Mouse (Mus musculus): Measurements from ENCODE around the gene Gpr179. TPM values are rescaled to one million over a fixed set of nuclear protein-coding genes. Genes with fewer than 3 reads are reported as not detected.

Gene Gpr179
- polyA plus RNA-seq, 1 experiment = 0.03 TPM

DNA sequence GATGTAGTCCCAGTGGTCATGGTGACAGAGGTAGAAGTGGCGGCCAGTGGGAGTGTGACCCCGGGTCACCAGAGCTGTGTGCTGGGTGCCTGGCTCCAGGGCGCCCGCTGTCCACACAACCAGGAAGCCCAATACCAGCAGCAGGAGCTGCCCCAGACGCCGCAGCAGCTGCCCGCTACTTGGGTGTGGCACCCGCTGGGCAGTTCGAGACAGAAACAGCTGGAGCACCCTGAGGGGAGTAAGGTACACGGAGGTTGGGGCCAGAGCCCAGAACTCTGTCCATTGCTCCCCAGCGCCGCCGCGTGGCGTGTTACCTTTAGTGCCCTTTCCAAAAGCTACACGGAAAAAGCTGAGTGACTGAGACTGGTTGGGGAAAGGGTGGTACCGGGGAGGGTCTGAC lies 8.3 kb downstream of the Gpr179 start:
- 11% methylated on average over 17 of the region's 17 CpGs for WGBS
- TF ChIP-seq CTCF (IDR thresholded peaks at IDR 0.05; ENCODE audit: extremely low read depth, insufficient read length, insufficient replicate concordance, low read depth, low read length) (peak; percentile 66), POLR2A (IDR thresholded peaks at IDR 0.05; ENCODE audit: low read depth, low read length) (no peak)
- H3K4me3 ChIP-seq (ENCODE audit: low read depth, low read length) = peak overlapping the region; percentile 38
- no peaks in the 10 kb centered on the region; the same call in 1 of the 2 replicates for H3K27me3 ChIP-seq (ENCODE audit: control insufficient read depth, insufficient read depth, low read length)
- no peak overlapping the region for H3K27ac ChIP-seq (ENCODE audit: insufficient read depth, low read depth, low read length)
- H3K4me1 ChIP-seq (ENCODE audit: control insufficient read depth, insufficient read depth, insufficient read length, low read length) = 0 out of 2 replicates have a peak, but pooled peaks cover 2% of the 10 kb centered on the region
- H3K36me3 ChIP-seq (ENCODE audit: control insufficient read depth, insufficient read depth, low read length) = no peaks in the 10 kb centered on the region

DNA sequence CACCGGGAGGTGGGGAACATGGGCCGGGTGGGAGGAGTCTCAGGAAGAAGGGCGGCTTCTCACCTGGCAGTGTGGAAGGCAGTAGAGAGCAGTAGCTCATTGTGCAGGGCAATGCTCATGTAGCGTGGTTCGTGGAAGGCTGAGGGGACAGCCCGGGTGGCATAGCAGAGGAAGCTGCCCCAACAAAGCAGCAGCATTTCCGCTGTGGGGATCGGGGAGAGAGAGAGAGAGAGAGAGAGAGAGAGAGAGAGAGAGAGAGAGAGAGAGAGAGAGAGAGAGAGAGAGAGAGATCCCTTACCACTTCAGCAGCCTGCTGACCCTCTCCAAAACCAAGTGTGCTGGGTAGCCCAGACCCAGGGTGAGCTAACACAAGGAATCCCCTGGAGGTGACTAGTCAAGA lies 8.7 kb downstream of the Gpr179 start:
- WGBS = 49% methylated on average over 8 of the region's 8 CpGs
- no peaks in the 10 kb centered on the region for H3K36me3 ChIP-seq (ENCODE audit: control insufficient read depth, insufficient read depth, low read length)
- TF ChIP-seq POLR2A (IDR thresholded peaks at IDR 0.05; ENCODE audit: low read depth, low read length) (no peak), CTCF (IDR thresholded peaks at IDR 0.05; ENCODE audit: extremely low read depth, insufficient read length, insufficient replicate concordance, low read depth, low read length) (no peak)
- H3K27ac ChIP-seq (ENCODE audit: insufficient read depth, low read depth, low read length) = no peak overlapping the region
- H3K4me3 ChIP-seq (ENCODE audit: low read depth, low read length) = no peak overlapping the region
- no peaks in the 10 kb centered on the region; the same call in 1 of the 2 replicates for H3K27me3 ChIP-seq (ENCODE audit: control insufficient read depth, insufficient read depth, low read length)
- 0 out of 2 replicates have a peak, but pooled peaks cover 2% of the 10 kb centered on the region for H3K4me1 ChIP-seq (ENCODE audit: control insufficient read depth, insufficient read depth, insufficient read length, low read length)

DNA sequence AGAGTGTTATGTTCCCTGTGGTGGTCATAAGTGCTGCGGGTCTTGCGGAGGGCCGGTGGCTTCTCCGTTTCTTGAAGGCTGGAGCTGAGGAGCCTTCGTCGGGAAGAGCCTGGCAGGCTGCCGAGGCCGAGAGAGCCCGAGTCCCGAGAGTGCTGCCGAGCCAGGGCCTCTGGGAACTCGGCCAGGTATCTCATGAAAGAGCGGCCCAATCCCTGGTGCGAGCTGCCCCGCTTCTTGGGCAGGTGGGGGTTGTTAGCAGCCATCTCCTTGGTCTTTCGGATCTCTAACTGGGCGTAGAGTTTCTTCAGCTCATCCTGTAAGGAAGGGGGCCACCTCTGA lies 12.9 kb downstream of the Gpr179 start:
- Histone ChIP-seq H3K4me3 (ENCODE audit: low read depth, low read length) (peak overlapping the region; percentile 10), H3K27ac (ENCODE audit: insufficient read depth, low read depth, low read length) (no peak overlapping the region)
- 19% methylated on average over 17 of the region's 17 CpGs for WGBS

DNA sequence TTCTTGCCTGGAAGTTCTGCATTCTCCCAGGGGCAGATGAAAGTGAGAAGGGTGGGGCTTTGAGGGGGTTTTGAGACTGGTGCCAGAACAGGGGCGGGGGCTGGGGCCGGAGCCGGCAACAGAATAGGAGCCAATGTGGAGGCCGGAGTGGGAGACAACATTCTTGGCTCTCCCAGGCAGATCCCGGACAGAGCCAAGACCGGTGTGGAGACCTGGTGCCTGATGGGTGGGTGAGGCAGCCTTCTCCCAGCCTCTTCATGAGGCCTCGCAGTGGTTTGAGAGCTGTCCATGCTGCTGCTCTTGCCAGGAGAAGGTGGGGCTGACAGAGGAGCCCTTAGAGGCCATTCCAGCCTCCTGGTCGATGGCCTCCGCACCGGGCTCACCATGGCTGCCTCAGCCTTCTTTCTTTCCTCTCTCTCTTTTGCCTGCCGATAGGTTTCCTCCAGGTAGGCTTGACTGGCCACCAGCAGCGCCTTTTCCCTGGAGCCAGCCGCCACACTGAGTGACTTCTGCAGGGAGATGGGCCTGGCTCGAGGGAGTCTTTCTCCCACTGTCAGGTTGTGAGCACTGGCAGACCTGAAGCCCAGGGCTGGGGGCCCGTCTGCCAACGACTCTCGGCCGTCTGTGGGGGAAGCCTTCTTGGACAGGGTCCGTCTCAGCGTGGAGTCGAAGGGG lies 13.4 kb downstream of the Gpr179 start:
- no peak overlapping the region for H3K27ac ChIP-seq (ENCODE audit: insufficient read depth, low read depth, low read length)
- H3K27me3 ChIP-seq (ENCODE audit: control insufficient read depth, insufficient read depth, low read length) = no peaks in the 10 kb centered on the region
- H3K4me3 ChIP-seq (ENCODE audit: low read depth, low read length) = peak overlapping the region; percentile 10
- 48% methylated on average over 21 of the region's 21 CpGs for WGBS
- TF ChIP-seq CTCF (IDR thresholded peaks at IDR 0.05; ENCODE audit: extremely low read depth, insufficient read length, insufficient replicate concordance, low read depth, low read length) (no peak), POLR2A (IDR thresholded peaks at IDR 0.05; ENCODE audit: low read depth, low read length) (no peak)
- H3K4me1 ChIP-seq (ENCODE audit: control insufficient read depth, insufficient read depth, insufficient read length, low read length) = peaks cover 19% of the 10 kb centered on the region
- no peaks in the 10 kb centered on the region for H3K36me3 ChIP-seq (ENCODE audit: control insufficient read depth, insufficient read depth, low read length)

More for the DNA sequence above, 12.9 kb downstream of the Gpr179 start:
- TF ChIP-seq CTCF (IDR thresholded peaks at IDR 0.05; ENCODE audit: extremely low read depth, insufficient read length, insufficient replicate concordance, low read depth, low read length) (no peak), POLR2A (IDR thresholded peaks at IDR 0.05; ENCODE audit: low read depth, low read length) (no peak)
- Histone ChIP-seq H3K4me1 (ENCODE audit: control insufficient read depth, insufficient read depth, insufficient read length, low read length) (peaks cover 16% of the 10 kb centered on the region), H3K36me3 (ENCODE audit: control insufficient read depth, insufficient read depth, low read length) (no peaks in the 10 kb centered on the region), H3K27me3 (ENCODE audit: control insufficient read depth, insufficient read depth, low read length) (no peaks in the 10 kb centered on the region)

DNA sequence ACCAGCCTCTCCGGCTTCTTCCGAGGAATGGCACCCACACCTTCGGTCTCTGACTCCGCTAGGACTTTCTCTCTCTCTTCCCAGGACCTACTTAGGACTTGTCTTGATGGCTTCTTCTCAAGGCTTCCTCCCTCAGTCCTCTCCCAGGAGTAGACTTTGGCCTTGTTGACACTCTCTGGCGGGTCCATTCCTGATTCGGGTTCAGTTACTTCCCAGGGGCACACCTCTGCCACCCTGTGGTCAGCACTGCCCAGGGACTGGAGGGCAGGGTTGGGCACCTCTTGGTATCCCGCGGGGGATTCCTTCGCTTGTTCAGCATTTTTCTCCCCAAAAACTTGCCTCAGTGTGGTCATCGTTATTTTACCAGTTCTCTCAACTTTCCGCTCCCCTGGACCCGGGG lies 14.5 kb downstream of the Gpr179 start:
- TF ChIP-seq CTCF (IDR thresholded peaks at IDR 0.05; ENCODE audit: extremely low read depth, insufficient read length, insufficient replicate concordance, low read depth, low read length) (no peak; the same call in 1 of the 2 replicates), POLR2A (IDR thresholded peaks at IDR 0.05; ENCODE audit: low read depth, low read length) (no peak)
- H3K36me3 ChIP-seq (ENCODE audit: control insufficient read depth, insufficient read depth, low read length) = no peaks in the 10 kb centered on the region
- no peak overlapping the region for H3K27ac ChIP-seq (ENCODE audit: insufficient read depth, low read depth, low read length)
- WGBS = 71% methylated on average over 12 of the region's 12 CpGs
- peaks cover 25% of the 10 kb centered on the region for H3K4me1 ChIP-seq (ENCODE audit: control insufficient read depth, insufficient read depth, insufficient read length, low read length)
- H3K27me3 ChIP-seq (ENCODE audit: control insufficient read depth, insufficient read depth, low read length) = no peaks in the 10 kb centered on the region
- H3K4me3 ChIP-seq (ENCODE audit: low read depth, low read length) = no peak overlapping the region

DNA sequence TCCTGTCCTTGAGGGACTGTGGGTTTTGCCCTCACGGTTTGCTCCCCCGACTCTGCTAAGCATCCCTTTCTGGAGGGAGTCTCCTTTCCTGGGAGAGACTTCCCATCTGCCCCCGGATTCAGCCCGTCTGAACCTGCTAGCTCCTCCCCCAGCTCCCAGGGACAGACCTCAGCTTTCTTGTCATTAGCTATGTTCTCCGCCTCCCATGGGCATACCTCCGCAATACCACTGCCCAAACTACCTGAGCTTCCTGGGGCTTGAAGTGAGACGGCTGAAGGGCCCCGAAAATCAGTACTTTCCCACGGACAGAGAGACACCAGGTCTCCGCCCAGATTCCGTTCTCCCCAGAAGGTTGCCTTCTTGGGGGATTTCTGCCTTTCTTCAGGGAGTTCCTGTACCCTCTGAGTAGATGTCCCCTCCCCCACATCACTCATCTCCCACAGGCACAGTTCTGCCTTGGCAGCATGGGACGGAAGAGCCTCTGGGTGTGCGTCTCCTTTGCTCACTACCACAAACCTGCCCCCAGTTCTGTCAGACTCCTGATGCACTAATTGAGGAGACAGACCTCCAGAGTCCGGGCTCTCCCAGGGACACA lies 15.0 kb downstream of the Gpr179 start:
- H3K27ac ChIP-seq (ENCODE audit: insufficient read depth, low read depth, low read length) = no peak overlapping the region
- 71% methylated on average over 14 of the region's 14 CpGs for WGBS
- H3K27me3 ChIP-seq (ENCODE audit: control insufficient read depth, insufficient read depth, low read length) = no peaks in the 10 kb centered on the region
- no peaks in the 10 kb centered on the region for H3K36me3 ChIP-seq (ENCODE audit: control insufficient read depth, insufficient read depth, low read length)
- TF ChIP-seq POLR2A (IDR thresholded peaks at IDR 0.05; ENCODE audit: low read depth, low read length) (no peak), CTCF (IDR thresholded peaks at IDR 0.05; ENCODE audit: extremely low read depth, insufficient read length, insufficient replicate concordance, low read depth, low read length) (no peak)
- peaks cover 25% of the 10 kb centered on the region for H3K4me1 ChIP-seq (ENCODE audit: control insufficient read depth, insufficient read depth, insufficient read length, low read length)
- no peak overlapping the region for H3K4me3 ChIP-seq (ENCODE audit: low read depth, low read length)

DNA sequence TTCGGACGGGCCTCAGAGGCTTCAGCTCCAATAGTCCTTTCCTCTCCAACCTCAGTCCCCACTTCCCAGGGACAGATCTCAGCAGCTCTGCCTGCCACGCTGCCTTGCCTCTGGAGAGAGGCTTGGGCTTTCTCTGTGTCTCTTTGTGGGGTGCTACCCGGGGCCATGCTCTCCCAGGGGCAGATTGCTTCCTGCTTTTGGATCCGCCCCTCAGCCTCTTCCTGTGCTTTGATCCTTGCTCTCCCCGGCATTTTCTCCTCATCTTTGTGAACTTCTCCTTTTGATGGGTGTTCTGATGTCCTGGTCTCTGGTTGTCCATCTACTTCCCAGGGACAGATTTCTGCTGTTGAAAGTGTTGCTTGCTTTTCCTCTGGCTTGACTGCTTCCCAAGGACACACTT lies 15.6 kb downstream of the Gpr179 start:
- Histone ChIP-seq H3K27ac (ENCODE audit: insufficient read depth, low read depth, low read length) (no peak overlapping the region), H3K4me1 (ENCODE audit: control insufficient read depth, insufficient read depth, insufficient read length, low read length) (peaks cover 25% of the 10 kb centered on the region), H3K4me3 (ENCODE audit: low read depth, low read length) (no peak overlapping the region), H3K27me3 (ENCODE audit: control insufficient read depth, insufficient read depth, low read length) (no peaks in the 10 kb centered on the region), H3K36me3 (ENCODE audit: control insufficient read depth, insufficient read depth, low read length) (no peaks in the 10 kb centered on the region)
- TF ChIP-seq CTCF (IDR thresholded peaks at IDR 0.05; ENCODE audit: extremely low read depth, insufficient read length, insufficient replicate concordance, low read depth, low read length) (no peak), POLR2A (IDR thresholded peaks at IDR 0.05; ENCODE audit: low read depth, low read length) (no peak)
- WGBS = 50% methylated on average over 6 of the region's 6 CpGs

All from small intestine, adult 2 months (tissue).